ENCODE assay signal across 8 mouse cellular contexts in genomic region chr12:32060247-32061089, GRCm38 (mm10). TPM values are rescaled to one million over a fixed set of nuclear protein-coding genes. Genes with fewer than 3 reads are reported as not detected.
DNase-seq lines count a peak whose midpoint lies in the region; ATAC-seq lines count a peak whose summit lies in the region.

No protein-coding gene starts in this region.

- H3K4me3 ChIP-seq in forebrain, embryonic 10.5 days: peak overlapping the region; percentile 69
- H3K4me3 ChIP-seq in midbrain, embryonic 10.5 days: peak overlapping the region; percentile 86

- peak; percentile 52 for ATAC-seq in inflammation-experienced regulatory T-cells, adult 6 months

- H3K36me3 ChIP-seq in forebrain, embryonic 10.5 days (replicated peaks): peaks cover 4% of the 10 kb centered on the region; the same call in 1 of the 2 replicates
- H3K36me3 ChIP-seq in midbrain, embryonic 10.5 days: peaks cover 7% of the 10 kb centered on the region

- under 1% methylated on average over 63 of the region's 66 CpGs for WGBS in forebrain, embryonic 10.5 days
- WGBS in midbrain, embryonic 10.5 days: under 1% methylated on average over 60 of the region's 66 CpGs

- intact Hi-C loops in heart, postnatal 25 days (cut with DNase I): loop anchor here (2.0 kb wide), 1 partner anchor 84 kb away; no protein-coding TSS in a partner anchor

- peak overlapping the region; percentile 94 for H3K27ac ChIP-seq in forebrain, embryonic 10.5 days
- H3K27ac ChIP-seq in midbrain, embryonic 10.5 days (replicated peaks): peak overlapping the region; percentile 98

- H3K27me3 ChIP-seq in forebrain, embryonic 10.5 days (ENCODE audit: poor library complexity, severe bottlenecking): peaks cover 7% of the 10 kb centered on the region
- H3K27me3 ChIP-seq in midbrain, embryonic 10.5 days (ENCODE audit: low read depth, poor library complexity, severe bottlenecking): 0 out of 2 replicates have a peak, but pooled peaks cover under 1% of the 10 kb centered on the region

- peak; percentile 91 for DNase-seq in heart, adult 11 months
- DNase-seq in heart, postnatal 25 days (ENCODE audit: low spot score): no peak
- DNase-seq in thymus, postnatal 0 days (ENCODE audit: low spot score): peak; percentile 66
- DNase-seq in thymus, postnatal 4 days: no peak
- peak; percentile 82 for DNase-seq in forebrain, embryonic 10.5 days (ENCODE audit: extremely low spot score, low spot score)
- no peak for DNase-seq in midbrain, embryonic 10.5 days (ENCODE audit: low spot score)
- DNase-seq in natural killer cell, adult 2 months (ENCODE audit: low spot score in 2 of 2): no peak

- peaks cover 33% of the 10 kb centered on the region for H3K4me1 ChIP-seq in forebrain, embryonic 10.5 days
- peaks cover 32% of the 10 kb centered on the region for H3K4me1 ChIP-seq in midbrain, embryonic 10.5 days

- no peaks in the 10 kb centered on the region for H3K9me3 ChIP-seq in forebrain, embryonic 10.5 days
- H3K9me3 ChIP-seq in midbrain, embryonic 10.5 days (replicated peaks): no peaks in the 10 kb centered on the region

RNA-seq across cellular contexts. Expression of gene Prkar2b, which starts 0.6 kb away (rescaled TPM):
- total RNA-seq in heart, postnatal 25 days (2021): 1 to 10 TPM; 5.3 to 6.2 TPM
- polyA plus RNA-seq in thymus, postnatal 0 days (2015; fragmentation: Nextera tagmentation; extraction: Ambion mirVana): 11.8 and 13.2 TPM in 2 replicates
- 27.9 and 31.1 TPM in 2 replicates for polyA plus RNA-seq in forebrain, embryonic 10.5 days (2016; fragmentation: Nextera tagmentation; extraction: Ambion mirVana)
- polyA plus RNA-seq in inflammation-experienced regulatory T-cells, adult 6 months (2017; shearing (Covaris generic)): under 1 TPM; 0.38 to 0.77 (median 0.67) TPM
- polyA plus RNA-seq in midbrain, embryonic 10.5 days (2016; fragmentation: Nextera tagmentation; extraction: Ambion mirVana): 36.6 and 40.0 TPM in 2 replicates

Comparison
In these comparisons a context has a peak if more than half of its experiments do, and no peak if none do; other contexts are left out.
1. DNase-seq: peak in heart, adult 11 months (single experiment), thymus, postnatal 0 days (single experiment) and forebrain, embryonic 10.5 days (single experiment); none in heart, postnatal 25 days (single experiment), thymus, postnatal 4 days (single experiment), midbrain, embryonic 10.5 days (single experiment) and natural killer cell, adult 2 months (0 of 2).